Mouse (Mus musculus): ENCODE results near the gene Adcy9.
"Not testable (repeated sequence)": the region's sequence is repeated elsewhere in the genome, so short reads cannot be mapped to it uniquely, and the experiment has no call there.

Adcy9 gene

DNA sequence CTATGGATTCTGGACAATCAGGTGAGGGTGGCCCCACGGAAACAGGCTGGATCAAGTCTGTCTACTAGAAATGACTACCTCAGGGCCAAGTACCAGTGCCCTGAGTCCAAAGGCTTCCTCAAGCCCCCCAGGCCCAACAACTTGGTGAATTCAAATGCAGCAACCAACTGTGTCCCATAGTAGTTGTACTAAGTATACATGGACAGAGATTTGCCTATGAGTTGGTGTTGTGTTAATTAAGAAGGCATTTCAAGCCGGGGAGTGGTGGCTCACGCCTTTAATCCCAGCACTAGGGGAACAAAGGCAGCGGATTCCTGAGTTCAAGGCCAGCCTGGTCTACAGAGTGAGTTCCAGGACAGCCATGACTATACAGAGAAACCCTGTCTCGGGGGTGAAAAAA is 143.7 kb downstream of the Adcy9 start:
- intact Hi-C loops (cut with DNase I): no loop called here

DNA sequence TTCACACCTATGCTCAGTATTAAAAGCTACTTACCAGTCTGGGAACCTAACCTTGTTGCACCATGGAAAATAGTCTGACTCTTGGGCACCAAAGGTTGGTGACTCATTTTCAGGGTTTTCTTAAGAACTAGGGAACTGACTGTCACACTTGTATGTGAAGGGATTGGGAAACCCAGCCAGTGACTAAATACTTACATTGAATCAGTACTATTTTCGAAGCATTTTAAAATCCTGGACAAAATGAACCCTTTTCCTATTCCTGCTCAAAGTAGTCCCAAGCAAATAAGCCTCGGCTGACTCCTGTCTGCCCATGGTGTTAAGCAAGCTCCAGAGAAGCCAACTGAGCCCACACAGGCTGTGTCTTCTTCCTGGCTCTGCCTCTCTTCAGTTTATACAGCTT is 144.1 kb downstream of the Adcy9 start:
- intact Hi-C loops (cut with DNase I): no loop called here

DNA sequence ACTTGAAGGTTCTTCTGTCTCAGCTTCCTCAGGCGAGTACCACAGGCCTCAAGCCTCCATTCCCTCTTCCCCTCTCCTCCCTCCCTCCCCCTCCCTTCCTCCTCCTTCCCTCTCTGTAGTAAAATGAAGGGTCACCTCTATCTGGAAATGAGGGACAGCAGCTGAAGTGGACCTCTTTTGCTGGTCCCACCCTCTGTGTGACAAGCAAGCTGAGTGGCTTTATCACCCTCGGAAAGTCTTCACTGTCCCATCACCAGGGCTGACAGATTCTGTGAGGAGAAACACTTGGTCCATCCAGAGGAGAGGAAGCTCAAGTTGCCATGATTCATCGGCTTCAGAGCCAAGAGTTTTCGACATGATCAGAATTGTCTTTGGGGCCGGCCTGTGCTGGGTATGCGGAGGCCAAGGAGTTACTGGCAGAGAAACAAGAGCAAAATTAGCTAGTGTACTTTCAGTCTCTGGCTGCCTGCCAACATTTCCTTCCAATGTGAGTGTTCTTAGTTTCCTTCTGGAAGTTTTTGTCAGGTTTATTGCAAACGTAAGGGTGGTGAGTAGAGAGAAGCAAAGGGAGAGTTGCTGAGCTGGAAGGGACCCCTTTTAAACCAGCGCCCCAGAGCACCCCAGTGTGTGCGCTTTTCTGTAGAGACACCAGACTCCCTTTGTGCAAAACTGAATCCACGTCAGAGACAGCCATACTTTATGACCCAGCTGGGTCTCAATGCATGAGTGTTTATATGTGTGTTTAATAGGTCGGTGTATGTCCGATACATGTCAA is 146.4 kb downstream of the Adcy9 start:
- intact Hi-C loops (cut with DNase I): no loop called here

DNA sequence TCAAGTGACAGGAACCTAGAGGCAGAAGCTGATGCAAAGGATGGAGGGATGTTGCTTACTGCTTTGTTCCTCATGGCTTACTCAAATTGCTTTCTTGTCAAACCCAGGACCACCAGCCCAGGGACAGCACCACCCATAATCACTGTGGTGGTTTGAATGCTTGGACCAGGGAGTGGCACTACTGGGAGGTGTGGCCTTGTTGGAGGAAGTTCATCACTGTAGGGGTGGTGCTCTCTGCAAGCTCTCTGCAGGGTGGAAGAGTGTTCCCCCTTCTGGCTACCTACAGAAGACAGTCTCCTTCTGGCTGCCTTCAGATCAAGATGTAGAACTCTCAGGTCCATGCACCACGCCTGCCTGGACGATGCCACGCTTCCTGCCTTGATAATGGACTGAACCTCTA is 148.0 kb downstream of the Adcy9 start:
- intact Hi-C loops (cut with DNase I): no loop called here

DNA sequence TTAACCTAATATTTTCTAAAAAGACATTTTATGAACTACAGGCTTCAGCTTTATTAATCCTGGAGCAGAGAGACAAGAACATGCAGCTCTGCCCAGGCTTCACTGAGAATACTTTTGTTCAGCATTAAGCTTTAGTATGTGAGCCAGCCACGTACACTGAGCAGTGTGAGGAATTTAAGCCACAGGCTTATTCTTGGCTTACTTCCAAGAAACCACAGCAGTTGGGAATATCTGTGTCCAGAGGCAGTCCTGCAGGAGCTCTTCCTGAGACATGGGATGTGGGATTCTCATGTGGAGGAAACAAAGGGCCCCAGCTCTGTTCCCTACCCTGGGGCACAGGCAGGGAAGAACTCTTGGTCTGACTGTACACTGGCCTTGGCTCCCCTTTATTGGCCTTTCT is 149.4 kb downstream of the Adcy9 start:
- intact Hi-C loops (cut with DNase I): no loop called here

DNA sequence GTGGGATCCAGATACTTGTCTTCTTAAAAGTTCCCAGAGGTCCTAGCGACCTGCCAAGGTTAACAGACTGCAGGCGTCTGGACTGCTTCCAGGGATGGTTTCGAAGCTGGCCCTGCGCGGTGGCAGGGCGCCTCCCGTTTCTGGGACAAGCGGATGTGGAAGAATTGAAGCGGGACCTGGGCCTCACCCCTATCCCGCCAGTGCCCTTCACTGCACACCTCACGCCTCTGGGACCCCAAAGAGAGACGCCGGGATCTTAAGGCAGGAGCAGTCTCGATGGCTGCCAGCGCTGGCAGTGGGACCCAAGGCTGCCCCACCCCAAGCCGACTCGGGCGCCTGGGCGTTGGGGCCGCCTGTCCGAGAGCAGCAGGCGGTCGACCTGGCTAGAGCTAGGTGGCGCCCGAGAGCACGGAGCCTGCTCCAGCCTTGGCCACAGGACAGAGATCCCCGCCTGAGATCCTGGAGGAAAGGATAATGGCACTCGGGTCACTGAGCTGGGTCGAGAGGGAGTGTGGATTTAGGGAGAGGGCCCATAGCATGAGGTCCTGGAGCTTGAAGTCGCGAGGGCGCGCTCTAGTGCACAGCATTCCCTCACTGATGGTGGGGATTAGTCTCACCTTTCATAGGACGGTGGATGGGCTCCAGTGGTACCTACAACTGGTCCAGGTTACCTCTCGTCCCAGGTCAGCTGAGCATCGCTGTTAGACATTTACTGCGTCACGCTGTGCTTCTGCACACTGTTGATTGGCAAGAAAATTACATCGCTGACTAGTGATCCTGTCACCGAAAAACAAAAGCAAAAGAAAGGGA is 152.2 kb downstream of the Adcy9 start:
- intact Hi-C loops (cut with DNase I): no loop called here

DNA sequence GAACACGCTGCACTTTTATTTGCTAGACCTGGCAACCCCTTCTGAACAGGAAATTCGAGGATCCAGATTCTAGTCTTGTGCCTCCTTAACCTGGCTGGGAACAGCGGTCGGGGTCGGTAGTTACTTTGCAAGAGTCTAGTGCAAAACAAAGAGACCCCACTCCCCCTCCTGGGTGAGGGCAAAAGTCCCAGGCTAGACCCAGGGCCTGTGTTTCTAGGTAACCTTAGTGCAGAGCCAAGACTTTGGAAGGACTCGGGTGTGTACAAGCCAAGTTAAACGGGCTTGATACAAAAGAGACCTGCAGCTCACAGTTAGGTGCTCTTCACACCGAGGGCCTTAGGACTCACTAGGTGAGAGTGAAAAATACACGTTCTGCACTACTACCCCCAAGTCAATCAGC is 152.8 kb downstream of the Adcy9 start:
- intact Hi-C loops (cut with DNase I): no loop called here

DNA sequence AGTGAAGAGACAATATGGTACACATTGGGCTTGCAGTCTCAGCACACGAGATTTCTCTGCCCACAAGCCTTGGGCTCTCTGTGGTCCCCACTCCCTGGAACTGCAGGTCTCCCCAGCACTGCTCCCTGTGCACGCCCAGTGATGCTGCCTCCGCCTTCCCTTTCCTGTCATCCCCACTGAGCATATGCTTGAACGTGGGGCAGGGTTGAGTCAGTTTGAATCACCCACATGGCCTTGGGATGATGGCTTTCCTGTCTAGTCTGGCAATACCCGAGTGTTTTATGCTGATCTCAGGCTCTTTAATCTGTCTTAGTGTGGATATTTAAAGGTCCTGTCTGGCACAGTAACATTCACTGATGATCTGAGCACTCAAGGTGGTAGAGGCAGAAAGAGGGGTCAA is 154.9 kb downstream of the Adcy9 start:
- intact Hi-C loops (cut with DNase I): no loop called here

DNA sequence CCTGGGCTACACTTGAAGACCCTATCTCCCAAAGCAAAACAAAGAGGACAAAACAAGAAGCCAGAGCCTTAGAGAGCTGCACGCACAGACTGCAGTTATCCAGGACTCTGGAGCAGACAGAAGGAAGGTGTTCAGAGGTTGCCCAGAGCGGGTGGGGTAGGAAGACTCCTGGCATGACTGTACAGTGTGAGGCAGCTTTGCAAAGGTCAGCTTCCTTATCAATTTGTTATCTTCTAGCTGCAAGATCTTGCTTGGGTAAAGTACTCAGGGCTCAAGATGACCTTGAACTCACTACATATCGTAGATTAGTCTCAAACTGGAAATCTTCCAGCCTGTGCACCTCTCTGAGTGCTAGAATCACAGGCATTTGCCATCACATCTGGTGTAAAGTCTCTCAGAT is 156.8 kb downstream of the Adcy9 start:
- intact Hi-C loops (cut with DNase I): no loop called here

DNA sequence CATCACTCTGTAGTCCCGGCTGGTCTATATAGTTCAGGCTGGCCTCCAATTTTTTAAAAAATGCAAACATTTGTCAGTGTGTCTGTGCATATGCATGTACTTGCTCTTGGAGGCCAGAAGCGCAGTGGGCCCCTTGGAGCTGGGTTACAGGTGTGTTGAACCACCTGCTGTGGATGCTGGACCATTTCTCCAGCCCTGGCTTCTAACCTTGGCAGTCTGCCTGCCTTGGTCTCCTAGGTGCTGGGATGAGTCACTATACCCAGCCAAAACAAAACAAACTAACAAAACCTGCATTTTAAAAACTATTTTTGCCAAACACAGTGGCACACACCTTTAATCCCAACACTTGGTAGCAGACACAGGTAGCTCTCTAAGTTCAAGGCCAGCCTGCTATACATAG is 162.8 kb downstream of the Adcy9 start:
- intact Hi-C loops (cut with DNase I): no loop called here

DNA sequence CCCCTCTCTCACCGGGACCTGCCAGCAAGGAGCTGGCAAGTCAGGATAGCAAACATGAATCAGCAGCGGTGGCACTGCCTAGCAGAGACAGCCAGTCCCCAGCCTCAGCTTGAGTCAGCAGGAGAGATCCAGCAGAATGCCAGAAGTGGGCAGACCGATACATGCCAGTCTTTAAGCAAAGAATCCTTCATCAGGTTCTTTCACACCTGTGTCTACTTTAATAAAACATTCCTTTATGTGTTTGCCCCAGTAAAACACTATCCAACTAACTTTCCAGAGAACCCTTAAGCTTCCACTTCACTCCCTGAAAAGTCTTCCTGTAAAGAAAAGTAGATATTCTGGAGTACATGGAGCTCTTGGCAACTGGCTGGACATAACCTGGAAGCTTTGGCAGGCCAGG is 171.5 kb downstream of the Adcy9 start:
- intact Hi-C loops (cut with DNase I): no loop called here

DNA sequence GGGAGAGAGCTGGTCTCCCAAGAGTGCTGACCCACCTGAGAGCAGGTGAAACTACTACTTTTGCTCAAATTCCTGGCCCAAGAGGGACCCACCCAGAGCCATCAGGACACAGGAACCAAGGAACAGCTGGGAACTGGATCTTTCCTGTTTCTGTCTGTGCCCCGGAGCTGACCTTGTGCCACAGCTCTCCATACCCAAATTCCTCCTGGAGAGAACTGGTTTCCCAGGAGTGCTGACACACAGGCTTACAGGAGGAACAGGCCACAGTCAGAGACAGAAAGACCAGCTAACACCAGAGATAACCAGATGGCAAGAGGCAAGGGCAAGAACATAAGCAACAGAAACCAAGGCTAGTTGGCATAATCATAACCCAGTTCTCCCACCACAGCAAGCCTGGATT is 175.1 kb downstream of the Adcy9 start:
- intact Hi-C loops (cut with DNase I): not testable (repeated sequence)
